Mouse (Mus musculus) stomach, postnatal 0 days (tissue): ENCODE results near the gene Plaur. TPM values are rescaled to one million over a fixed set of nuclear protein-coding genes. Genes with fewer than 3 reads are reported as not detected.
A peak's percentile ranks its signal among the peaks of the same experiment; 100 is the strongest.

Source experiments
- ATAC-seq: fragments of 200-750 bp; cut with Nextera tagmentation; 2 replicates; pipeline ENCODE4 v1.8.0; 2017; ENCODE audit not compliant: low FRiP score, low TSS enrichment
- DNase-seq: peaks from one replicate; pipeline ENCODE4 v3.0.0-alpha.2; 2016; ENCODE audit warnings: low spot score
- H3K27ac ChIP-seq: fragments of 300-500 bp; sonication (generic); replicated peaks from 2 replicates; pipeline ENCODE4 v1.5.1; 2014; ENCODE audit warnings: mild to moderate bottlenecking, control low read depth
- H3K27me3 ChIP-seq: fragments of 300-500 bp; sonication (generic); 2 replicates; pipeline ENCODE4 v1.6.1; 2014; ENCODE audit warnings: low read length; ENCODE audit not compliant: control insufficient read depth, insufficient read depth
- H3K36me3 ChIP-seq: fragments of 300-500 bp; sonication (generic); 2 replicates; pipeline ENCODE4 v1.6.1; 2014; ENCODE audit warnings: low read length, mixed read lengths; ENCODE audit not compliant: control insufficient read depth, insufficient read depth
- H3K4me1 ChIP-seq: fragments of 300-500 bp; sonication (generic); replicated peaks from 2 replicates; pipeline ENCODE4 v1.6.1; 2014; ENCODE audit warnings: antibody characterized with exemption; ENCODE audit not compliant: control insufficient read depth, insufficient read depth
- H3K4me2 ChIP-seq: fragments of 300-500 bp; sonication (generic); replicated peaks from 2 replicates; pipeline ENCODE4 v1.6.1; 2014; ENCODE audit warnings: low read depth, mild to moderate bottlenecking, control low read depth, moderate library complexity
- H3K4me3 ChIP-seq: fragments of 300-500 bp; sonication (generic); 2 replicates; pipeline ENCODE4 v1.5.1; 2014; ENCODE audit warnings: low read depth, low read length, control low read depth
- H3K9ac ChIP-seq: fragments of 300-500 bp; sonication (generic); 2 replicates; pipeline ENCODE4 v1.6.1; 2014; ENCODE audit warnings: mild to moderate bottlenecking, low read length, control low read depth, mixed read lengths
- H3K9me3 ChIP-seq: fragments of 300-500 bp; sonication (generic); 2 replicates; pipeline ENCODE4 v1.6.1; 2016; ENCODE audit warnings: low read length; ENCODE audit not compliant: control insufficient read depth
- CTCF ChIP-seq: IDR thresholded peaks from 2 replicates; pipeline ENCODE4 v1.5.1; 2016; ENCODE audit warnings: antibody characterized with exemption, low read depth, mild to moderate bottlenecking, moderate library complexity
- EP300 ChIP-seq: optimal IDR thresholded peaks from 2 replicates; pipeline ENCODE3; 2016; ENCODE audit warnings: antibody characterized with exemption
- WGBS: fragments of 180-500 bp; shearing (Covaris S2); extraction: QIAGEN DNeasy Blood & Tissue Kit; methylation state at CpG from one replicate; pipeline ENCODE4 v1.1.7; 2014; 5-methylcytosine and 5-hydroxymethylcytosine counted together
- polyA plus RNA-seq: library from polyadenylated mRNA; unstranded; fragments of >200 nt; fragmentation: Nextera tagmentation; extraction: Ambion mirVana; gene quantifications from 2 replicates; pipeline ENCODE4 v1.2.1, GENCODE M21; 2015

Gene Plaur
- polyA plus RNA-seq, 1 experiment from 2014 or later = 26.8 TPM

DNA sequence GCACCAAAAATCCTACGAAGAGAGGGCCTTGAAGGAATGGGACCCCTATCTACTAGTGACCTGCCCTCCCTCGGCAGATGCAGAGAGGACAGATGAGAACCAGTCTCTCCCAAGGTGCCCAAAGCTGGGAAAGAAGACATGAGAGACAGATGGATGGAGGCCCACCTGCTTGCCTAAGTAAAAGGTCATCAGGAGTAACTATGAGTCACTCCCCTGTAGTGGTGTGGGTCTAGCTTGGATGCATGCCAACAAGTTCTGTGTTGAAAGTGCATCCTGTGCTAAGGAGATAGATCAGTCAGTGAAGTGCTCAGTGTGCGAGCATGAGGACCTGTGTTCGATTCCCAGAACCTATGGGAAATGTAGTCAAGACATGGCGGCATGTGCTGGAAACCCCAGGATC is 16.6 kb downstream of the Plaur start:
- no peaks in the 10 kb centered on the region for H3K9me3 ChIP-seq
- H3K4me3 ChIP-seq = no peak overlapping the region
- H3K27ac ChIP-seq = no peak overlapping the region
- no peaks in the 10 kb centered on the region; the same call in 1 of the 2 replicates for H3K36me3 ChIP-seq
- ATAC-seq (no peak), DNase-seq (no peak)
- no peak overlapping the region for H3K9ac ChIP-seq
- H3K4me1 ChIP-seq = no peaks in the 10 kb centered on the region
- no peak for TF ChIP-seq EP300
- TF ChIP-seq CTCF = no peak
- no peak overlapping the region for H3K4me2 ChIP-seq
- 87% methylated on average over 5 of the region's 5 CpGs for WGBS
- no peaks in the 10 kb centered on the region for H3K27me3 ChIP-seq

DNA sequence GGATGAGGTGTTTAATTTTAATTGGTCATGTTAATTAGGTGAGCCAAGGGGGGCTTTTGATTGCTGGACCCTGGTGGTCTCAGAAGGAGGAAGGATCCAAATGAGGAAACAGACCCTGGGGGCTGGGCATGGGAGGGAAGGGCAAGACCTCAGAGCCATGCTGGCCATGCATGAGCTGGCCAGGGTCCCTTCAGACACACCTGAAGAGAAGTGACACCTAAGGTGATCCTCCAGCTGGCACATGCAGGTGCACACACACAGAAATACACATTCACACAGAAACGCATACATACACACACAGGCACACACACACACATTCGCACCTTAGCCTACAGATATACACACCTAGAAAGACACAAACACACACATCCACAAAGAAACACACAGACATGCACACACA is 17.4 kb downstream of the Plaur start:
- Histone ChIP-seq H3K9me3 (no peaks in the 10 kb centered on the region), H3K27ac (no peak overlapping the region), H3K27me3 (no peaks in the 10 kb centered on the region), H3K4me3 (no peak overlapping the region), H3K4me2 (no peak overlapping the region), H3K9ac (no peak overlapping the region), H3K36me3 (no peaks in the 10 kb centered on the region), H3K4me1 (no peaks in the 10 kb centered on the region)
- DNase-seq (no peak), ATAC-seq (no peak)
- WGBS = 79% methylated on average over 2 of the region's 2 CpGs
- TF ChIP-seq EP300 (no peak), CTCF (no peak)

DNA sequence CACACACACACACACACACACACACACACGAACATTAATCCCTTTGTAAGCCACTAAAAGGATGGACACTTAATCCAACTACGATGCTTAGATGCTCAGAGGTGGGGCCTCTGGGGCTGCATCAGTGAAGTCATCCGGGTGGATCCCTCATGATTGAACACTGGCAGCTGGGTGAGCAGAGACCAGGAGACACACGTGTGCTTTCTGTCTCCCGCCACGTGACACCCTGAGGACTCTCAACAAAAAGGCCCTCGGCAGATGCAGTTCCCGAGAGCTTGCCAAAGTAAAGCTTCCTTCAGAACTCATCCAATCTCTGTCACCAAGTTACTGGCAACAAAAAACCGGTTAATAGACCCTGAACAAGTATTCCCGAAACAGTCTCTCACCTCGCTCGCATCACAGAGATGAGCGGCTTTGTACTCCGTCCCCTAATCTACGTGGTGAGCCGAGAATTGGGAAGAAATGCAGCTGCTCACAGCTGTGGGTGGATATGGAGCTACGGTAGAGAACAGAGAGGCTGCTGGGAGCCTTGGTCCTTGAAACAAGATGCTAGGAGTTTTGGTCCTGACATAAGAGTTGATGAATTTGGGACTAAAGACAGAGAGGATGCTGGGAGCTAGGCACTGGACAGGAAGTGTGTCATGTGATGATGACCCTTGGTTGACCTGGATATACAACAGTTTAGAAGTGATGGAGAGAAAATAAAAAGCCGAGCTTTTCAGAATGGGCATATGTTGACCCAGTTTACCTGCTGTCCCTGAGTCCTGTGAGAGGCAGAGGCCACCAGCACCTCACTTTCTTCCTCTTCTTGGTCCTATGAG is 18.0 kb downstream of the Plaur start:
- Histone ChIP-seq H3K4me2 (no peak overlapping the region), H3K27ac (peak overlapping the region; percentile 56), H3K4me1 (no peaks in the 10 kb centered on the region), H3K9ac (no peak overlapping the region), H3K4me3 (no peak overlapping the region), H3K36me3 (no peaks in the 10 kb centered on the region), H3K27me3 (no peaks in the 10 kb centered on the region), H3K9me3 (no peaks in the 10 kb centered on the region)
- no peak for DNase-seq
- no peak for TF ChIP-seq CTCF
- TF ChIP-seq EP300 = no peak
- ATAC-seq = peak; percentile 22; the same call in 1 of the 2 replicates
- 35% methylated on average over 18 of the region's 18 CpGs for WGBS

DNA sequence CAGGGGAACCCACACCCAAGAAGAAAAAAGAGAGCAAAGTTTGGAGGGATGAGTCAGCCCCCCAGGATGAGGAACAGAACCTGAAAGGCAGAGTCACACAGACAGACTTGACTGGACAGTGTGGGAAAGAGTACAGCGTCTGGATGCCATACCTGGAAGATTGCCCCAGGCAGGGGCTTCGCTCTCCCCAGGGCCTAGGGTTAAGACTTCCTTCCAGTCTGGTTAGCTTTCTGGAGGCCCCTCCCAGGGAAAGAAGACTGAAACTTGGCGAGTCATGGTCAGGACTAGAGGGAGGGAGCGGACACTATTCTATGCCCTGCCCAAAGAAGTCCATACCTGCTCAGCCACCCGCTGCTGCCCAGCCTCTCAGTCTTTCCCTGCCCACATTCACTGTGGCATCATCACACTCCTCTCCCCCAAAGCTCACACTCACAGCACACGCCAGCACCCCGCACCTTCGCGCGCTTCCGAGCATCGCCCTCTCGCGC is 18.7 kb downstream of the Plaur start:
- peak; percentile 34 for ATAC-seq
- DNase-seq = no peak
- 11% methylated on average over 14 of the region's 14 CpGs for WGBS
- H3K36me3 ChIP-seq = no peaks in the 10 kb centered on the region
- peak overlapping the region; percentile 52 for H3K4me3 ChIP-seq
- H3K4me1 ChIP-seq = no peaks in the 10 kb centered on the region
- no peak for TF ChIP-seq EP300
- TF ChIP-seq CTCF = no peak
- no peaks in the 10 kb centered on the region for H3K27me3 ChIP-seq
- H3K4me2 ChIP-seq = peak overlapping the region; percentile 92
- H3K9me3 ChIP-seq = no peaks in the 10 kb centered on the region
- peak overlapping the region; percentile 65; the same call in 1 of the 2 replicates for H3K9ac ChIP-seq
- peak overlapping the region; percentile 56 for H3K27ac ChIP-seq

DNA sequence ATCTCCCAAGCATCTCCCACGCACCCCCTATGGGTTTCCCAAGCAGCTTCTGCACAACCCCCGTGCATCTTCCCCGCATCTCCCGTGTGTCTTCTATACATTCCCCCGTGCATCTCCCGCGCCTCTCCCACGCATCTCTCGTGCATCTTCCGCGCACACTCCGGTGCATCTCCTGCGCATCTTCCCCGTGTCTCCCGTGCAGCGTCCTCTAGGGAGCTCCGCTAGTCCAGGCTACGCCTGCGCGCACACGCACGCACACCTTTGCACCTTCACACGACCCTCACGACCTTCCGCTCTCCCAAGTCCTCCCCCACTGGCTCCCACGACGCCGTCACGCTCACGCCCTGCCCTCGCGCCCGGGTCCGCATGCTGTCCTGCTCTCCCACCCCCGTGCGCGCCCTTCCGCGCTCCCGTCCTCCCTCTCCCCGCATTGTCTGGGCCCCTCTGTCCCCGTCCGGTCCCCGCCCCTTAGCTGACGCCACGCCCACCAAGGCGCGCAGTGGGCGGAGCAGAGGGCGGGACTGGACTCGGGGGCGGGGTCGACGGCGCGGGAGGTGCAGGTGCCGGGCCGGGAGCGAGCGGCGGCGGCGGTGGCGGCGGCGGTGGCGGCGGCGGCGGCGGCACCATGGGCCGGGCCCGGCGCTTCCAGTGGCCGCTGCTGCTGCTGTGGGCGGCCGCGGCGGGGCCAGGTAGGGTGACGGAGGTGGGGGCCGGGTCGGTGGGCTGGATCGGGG is 19.4 kb downstream of the Plaur start, which contains the start of gene Cadm4:
Gene Cadm4, plus strand, starts transcription at position 550 of the 734 bp plus-strand sequence.
- Histone ChIP-seq H3K9me3 (no peaks in the 10 kb centered on the region), H3K9ac (peak within 1 kb of the TSS; percentile 65), H3K4me2 (peak within 1 kb of the TSS; percentile 92), H3K27ac (peak within 1 kb of the TSS; percentile 56), H3K4me3 (peak within 1 kb of the TSS; percentile 52), H3K36me3 (no peaks in the 10 kb centered on the region), H3K4me1 (no peaks in the 10 kb centered on the region), H3K27me3 (no peaks in the 10 kb centered on the region)
- no peak for TF ChIP-seq CTCF
- no peak for TF ChIP-seq EP300
- under 1% methylated on average over 65 of the region's 83 CpGs for WGBS
- ATAC-seq (peak; percentile 71), DNase-seq (peak; percentile 91)
